Mouse (Mus musculus): ENCODE measurements around the gene Tex21.
"Not testable (repeated sequence)": the region's sequence is repeated elsewhere in the genome, so short reads cannot be mapped to it uniquely, and the experiment has no call there.

Gene Tex21

GRCm38 (mm10) chr12:76256114-76256843 lies 9.7 kb upstream of the Tex21 start:
- peak; percentile 28 to 57 for DNase-seq

- no peak for DNase-seq
Observed at GRCm38 (mm10) chr12:76255499-76255875, 8.9 kb upstream of the Tex21 start.

GRCm38 (mm10) chr12:76254725-76255498 lies 8.4 kb upstream of the Tex21 start, which contains the start of gene Mthfd1:
Mthfd1 (plus strand) TSS chr12:76255298.
- peak; percentile 90 to 96 for DNase-seq

GRCm38 (mm10) chr12:76253991-76254390 lies 7.4 kb upstream of the Tex21 start:
- DNase-seq, result no peak

- DNase-seq, result no peak
Observed at GRCm38 (mm10) chr12:76253591-76253990, 7.0 kb upstream of the Tex21 start.

- DNase-seq, result no peak
Observed at GRCm38 (mm10) chr12:76253090-76253489, 6.5 kb upstream of the Tex21 start.

GRCm38 (mm10) chr12:76244981-76245380 lies 1.6 kb downstream of the Tex21 start:
- no peak for DNase-seq

- DNase-seq, result no peak
Observed at GRCm38 (mm10) chr12:76241833-76242232, 4.7 kb downstream of the Tex21 start.

GRCm38 (mm10) chr12:76241084-76241483 lies 5.5 kb downstream of the Tex21 start:
- DNase-seq, result no peak

- no peak for DNase-seq
Observed at GRCm38 (mm10) chr12:76240670-76241069, 5.9 kb downstream of the Tex21 start.

GRCm38 (mm10) chr12:76239839-76240571 lies 6.5 kb downstream of the Tex21 start:
- no peak for DNase-seq

GRCm38 (mm10) chr12:76239145-76239838 lies 7.3 kb downstream of the Tex21 start:
- DNase-seq, result no peak

GRCm38 (mm10) chr12:76235253-76235652 lies 11.3 kb downstream of the Tex21 start:
- no peak for DNase-seq

- no peak for DNase-seq
Observed at GRCm38 (mm10) chr12:76230644-76231043, 15.9 kb downstream of the Tex21 start.

- not testable (repeated sequence) for DNase-seq
Observed at GRCm38 (mm10) chr12:76222104-76222503, 24.4 kb downstream of the Tex21 start.

GRCm38 (mm10) chr12:76216716-76217115 lies 29.8 kb downstream of the Tex21 start:
- DNase-seq, result no peak

GRCm38 (mm10) chr12:76215121-76215520 lies 31.4 kb downstream of the Tex21 start:
- DNase-seq, result no peak

GRCm38 (mm10) chr12:76209429-76209974 lies 37.0 kb downstream of the Tex21 start:
- no peak for DNase-seq

- no peak for DNase-seq
Observed at GRCm38 (mm10) chr12:76200326-76200725, 46.2 kb downstream of the Tex21 start.

GRCm38 (mm10) chr12:76197071-76197470 lies 49.5 kb downstream of the Tex21 start:
- DNase-seq, result no peak

GRCm38 (mm10) chr12:76196709-76197054 lies 49.9 kb downstream of the Tex21 start:
- peak; percentile 77 to 84 for DNase-seq

- peak; percentile 90 to 94 for DNase-seq
Observed at GRCm38 (mm10) chr12:76195912-76196708, 50.4 kb downstream of the Tex21 start.

Data from kidney, postnatal 4 days (tissue).